Mouse (Mus musculus) retina, adult 2 months (tissue): ENCODE data around the gene Bahcc1.

Experiments
- DNase-seq: peaks from one replicate; pipeline ENCODE4 v3.0.0-alpha.2; 2012; ENCODE audit warnings: low read depth, low spot score

The Bahcc1 gene

DNA sequence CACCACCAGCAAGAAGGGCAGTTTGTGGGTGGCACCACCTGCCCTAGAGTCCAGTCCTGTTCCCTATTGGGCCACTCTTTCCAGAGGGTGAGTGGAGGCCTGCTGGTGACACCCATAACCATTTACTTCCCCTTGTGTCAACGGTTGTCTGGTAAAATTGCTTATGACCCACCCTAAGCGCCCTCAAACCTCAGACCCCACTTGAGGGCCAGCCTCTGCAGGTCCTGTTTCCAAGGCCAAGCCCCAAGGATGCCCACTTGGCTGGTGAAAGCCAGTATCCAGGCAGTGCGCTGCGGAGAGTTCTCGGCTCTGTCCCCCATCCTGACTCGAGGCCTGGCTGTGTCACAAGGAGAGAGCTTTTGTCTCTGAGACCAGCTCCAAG lies 28.0 kb downstream of the Bahcc1 start:
- no peak for DNase-seq

DNA sequence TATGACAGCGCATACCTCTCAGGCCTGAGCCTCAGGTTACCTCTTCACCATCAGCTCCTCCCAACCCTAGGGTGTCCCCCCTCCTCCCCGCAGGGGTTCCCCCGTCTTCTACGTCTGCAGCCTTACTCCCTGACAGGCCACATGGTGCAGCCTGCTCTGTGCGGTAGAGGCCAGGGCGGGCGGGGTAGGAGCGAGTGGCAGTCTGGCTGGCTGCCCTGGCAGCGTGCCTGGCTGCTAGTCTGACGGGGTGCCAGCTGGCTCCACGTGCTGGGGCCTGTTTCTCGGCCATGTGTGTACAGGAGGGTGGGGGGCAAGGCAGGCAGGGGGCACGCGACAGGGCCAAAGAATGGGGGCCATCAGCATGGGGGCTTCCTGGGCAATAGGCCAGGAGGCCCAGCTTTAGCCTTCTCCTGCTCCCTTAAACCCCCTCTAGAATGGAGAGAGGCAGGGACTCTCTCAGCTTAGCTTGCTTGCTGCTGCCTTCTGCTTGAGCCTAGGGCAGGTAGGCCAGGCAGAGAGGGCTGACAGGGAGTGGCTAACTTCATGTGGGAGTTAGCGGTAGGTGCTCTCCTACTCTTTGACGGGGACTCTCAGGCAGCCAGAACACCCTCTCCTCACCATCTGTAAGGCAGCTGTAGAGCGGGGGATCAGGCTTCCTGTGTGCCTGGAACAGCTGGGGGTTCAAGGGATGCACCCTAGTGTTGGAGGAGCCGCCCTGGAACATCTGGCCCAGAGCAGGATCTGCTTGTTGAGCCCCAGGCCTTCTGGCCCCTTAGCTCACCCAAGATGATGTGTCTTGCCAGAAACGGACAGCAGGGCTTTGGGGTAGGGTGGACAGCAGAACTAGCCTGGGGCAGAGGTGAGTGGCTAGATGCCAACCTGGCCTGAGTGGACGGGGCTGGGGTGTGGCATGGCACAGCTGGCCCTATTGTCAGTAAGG lies 28.9 kb downstream of the Bahcc1 start:
- no peak for DNase-seq

DNA sequence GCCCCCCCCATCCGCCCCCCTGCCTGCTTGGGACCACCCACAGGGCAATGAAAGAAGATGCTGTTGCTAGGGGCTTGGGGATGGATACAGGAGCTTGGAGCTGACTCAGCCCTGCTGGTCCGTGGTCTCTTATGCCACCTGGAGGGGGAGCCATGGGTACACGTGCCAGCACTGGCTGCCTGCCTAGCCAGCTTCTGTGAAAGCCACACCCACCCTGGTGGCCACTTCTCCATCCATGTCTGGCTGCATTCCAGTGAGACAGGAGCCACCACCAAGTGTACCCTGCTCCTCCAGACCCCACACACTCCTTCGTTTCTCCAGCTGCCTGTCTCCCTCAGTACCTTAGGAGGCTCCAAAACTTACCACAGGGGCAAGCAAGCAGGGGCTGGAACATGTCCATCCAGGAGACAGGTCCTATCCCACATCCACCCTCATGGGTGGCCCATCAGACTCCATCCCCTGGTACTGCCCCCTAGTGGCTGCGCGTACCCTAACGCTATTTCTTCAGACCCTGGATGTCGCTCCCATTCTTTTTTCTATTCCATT lies 29.7 kb downstream of the Bahcc1 start:
- no peak for DNase-seq

DNA sequence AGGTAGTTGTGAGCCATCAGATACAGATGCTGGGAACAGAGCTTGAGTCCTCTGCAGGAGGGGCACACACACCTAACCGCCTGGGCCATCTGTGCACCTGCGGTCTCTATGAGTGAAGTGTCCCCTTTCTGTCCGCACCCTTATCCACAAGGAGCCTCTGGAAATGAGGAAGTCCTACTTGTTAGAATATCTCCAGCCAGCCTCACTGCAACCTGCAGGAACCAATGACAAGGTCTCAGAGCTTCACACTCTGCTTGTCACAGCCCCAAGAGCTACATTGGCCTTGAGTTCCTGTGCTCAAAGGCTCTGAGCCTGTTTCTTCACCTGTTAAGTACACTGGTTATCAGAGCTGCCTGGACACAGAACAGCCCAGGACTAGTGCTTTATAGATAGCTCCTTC lies 30.4 kb downstream of the Bahcc1 start:
- DNase-seq: no peak

DNA sequence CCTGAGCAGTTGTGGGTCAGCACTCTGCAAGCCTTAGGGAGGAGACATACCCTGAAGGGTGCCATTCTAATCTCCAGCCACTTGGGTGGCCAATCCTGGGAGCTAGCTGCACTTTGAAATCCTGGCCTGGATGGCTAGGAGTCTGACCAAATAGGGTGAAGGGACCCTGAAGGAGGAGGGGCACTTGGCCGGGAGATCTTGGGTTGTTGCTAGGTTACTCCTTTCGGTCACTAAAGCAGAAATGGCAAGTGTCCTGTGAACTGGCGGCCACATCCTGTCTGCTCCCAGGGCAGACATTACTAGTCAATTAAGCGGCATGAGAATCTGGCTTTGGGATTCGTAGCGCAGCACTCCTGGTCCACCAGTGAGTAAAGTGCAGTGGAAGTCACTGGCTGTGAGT lies 31.3 kb downstream of the Bahcc1 start:
- DNase-seq: no peak

DNA sequence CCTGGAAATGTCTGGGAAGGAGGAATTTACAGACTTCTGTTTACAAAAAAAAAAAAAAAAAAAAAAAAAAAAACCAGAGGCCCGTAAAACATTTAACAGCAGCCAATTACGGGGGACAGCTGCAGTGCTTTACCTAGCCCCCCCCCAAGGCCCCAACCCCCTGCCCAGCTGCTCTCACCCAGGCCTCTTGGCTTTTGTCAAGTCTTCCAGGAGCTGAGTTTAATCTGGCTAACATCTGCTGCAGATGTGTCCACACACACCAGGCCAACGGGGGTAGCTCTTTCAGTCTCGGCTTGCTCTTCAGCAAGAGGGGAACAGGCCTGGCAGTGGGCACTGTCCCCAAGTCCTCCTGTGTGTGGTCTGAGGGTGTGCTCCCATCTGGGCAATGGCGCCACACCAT lies 32.7 kb downstream of the Bahcc1 start:
- DNase-seq: no peak

DNA sequence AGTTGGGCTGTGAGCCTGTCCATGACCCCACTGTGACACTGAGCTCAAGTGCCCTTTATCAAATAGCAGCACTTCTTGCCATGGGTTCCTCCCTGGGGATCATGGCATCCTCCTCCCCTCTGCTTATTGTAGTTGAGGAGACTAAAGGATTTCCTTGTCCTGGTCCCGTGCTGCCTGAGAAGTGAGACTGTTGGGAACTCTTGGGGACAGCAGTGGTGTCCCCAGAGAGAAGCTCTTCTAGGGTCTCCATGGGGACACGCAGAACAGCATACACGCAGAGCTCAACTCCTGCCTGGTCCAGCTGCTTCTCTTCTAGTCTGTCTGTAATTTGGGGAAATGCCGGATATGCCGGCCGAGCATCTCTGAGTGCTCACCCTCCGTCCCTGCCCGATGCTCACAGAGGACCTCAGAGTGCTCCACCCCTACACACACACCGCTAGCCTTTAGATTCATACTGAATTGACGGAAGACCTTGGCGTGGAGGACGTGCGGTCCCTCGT lies 33.6 kb downstream of the Bahcc1 start:
- no peak for DNase-seq

DNA sequence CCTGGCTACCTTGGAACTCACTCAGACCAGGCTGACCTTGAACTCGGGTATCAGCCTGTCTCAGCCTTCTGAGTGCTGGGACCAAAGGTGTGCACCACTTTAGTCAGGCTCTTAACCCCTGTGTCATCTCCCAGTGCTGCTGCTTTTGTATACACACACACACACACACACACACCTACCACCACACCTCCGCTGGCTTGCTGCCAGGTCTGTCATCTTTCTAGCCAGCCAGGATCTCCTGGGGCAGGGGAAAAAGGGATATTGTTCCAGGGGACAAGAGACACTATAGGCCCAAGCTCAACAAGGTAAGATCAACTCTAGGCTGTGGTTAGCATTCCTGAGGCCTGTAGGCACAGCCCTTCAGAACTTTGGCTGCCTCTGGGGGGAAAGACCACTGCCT lies 34.5 kb downstream of the Bahcc1 start:
- no peak for DNase-seq

DNA sequence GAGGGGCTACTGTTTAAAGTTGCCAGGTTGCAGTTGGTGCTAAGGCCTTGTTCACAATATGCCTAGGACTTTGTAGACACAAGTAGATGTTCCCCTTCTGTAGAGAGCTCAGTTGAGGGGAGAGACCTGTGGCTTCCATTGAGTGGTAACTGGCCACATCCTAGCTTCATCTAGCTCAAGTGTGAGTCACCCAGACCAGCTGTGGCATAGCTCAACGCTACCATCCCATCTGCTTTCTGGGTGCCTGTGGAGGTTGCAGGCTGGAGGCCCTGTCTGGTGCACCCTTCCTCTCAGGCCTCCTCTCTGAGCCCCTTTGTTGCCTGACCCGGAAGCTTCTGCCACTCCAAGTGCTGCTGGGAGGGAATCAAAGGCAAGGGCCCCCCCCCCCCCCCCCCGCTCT lies 34.9 kb downstream of the Bahcc1 start:
- DNase-seq: no peak

DNA sequence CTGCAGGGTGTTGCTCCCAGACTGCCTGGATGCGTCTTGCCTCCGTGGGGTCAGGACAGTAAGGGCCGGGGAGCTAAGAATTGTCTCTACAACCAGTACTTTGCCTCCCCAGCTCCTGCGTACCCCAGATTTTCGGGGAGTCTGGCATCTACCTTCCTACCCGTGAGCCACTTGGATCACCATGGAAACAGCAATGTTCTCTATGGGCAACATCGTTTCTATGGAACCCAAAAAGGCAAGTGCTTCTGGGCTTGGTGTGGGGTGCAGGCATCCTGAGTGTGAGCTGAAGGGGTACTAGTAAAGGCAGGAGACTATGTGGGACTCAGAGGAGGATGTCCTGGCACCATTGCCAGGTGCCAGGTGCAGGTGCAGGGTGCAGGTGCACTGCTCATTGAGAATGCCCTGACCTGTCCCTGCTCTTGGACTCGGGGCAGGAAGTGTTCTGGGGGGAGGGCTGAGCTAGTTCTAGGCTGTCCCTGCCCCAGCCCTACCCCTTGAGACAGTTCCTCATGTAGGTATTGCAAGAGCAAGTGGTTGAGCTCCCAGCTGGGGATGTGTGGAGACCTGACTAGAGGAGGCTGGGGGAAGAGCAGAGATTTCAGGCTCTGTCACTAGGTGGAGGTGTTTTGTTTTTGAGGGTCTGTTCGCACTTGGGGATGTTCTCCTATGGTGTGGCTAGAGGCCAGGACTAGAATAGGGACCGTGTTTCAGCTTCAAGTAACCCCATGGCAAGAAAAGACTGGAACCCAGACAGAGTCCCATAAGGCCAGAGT lies 35.6 kb downstream of the Bahcc1 start:
- no peak for DNase-seq

DNA sequence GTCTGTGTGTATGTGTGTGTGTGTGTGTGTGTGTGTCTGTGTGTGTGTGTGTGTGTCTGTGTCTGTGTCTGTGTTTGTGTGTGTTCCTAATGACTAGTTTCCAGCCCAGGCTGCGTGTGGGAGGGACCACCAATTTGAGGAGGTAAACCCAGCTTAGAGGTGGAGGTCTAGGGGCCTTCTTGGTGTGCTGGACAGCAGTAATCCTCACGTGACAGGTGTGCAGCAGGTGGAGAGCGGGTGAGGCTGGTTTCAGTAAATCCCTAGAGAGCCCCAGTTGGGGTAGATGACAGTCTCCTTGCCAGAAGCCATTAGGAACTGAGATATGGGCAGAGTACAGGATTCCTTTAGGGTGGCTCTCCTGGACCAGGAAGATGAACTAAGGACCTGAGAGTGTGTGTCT lies 36.3 kb downstream of the Bahcc1 start:
- DNase-seq: no peak

DNA sequence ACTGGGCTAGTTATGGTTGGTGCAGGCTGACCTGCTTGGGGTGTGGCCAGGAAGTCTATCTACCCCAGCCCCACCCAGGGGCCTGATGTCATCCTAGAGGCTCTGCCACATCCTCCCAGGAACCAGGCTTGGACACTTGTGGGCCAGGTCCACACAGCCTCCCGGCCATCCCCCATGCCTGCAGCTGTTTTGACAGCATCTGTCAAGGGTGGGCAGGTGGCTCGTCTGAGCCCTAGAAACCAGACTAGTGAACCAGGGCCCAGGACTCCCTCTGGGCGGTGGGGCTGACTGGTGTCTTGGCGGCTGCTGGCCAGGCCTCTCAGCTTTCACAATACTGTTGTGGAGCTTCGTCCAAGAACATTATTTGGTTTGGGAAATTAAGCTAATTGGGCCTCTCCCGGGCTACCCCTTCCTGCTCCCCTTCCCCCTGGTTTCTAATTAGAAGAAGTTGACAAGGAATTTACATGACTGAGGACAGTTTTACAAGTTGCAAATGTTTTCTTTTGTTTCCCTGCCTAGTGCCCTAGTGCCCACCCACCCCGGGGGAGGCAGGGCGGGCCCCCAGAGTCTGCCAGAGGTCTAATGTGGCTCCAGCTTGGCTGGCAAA lies 36.9 kb downstream of the Bahcc1 start:
- DNase-seq: no peak

DNA sequence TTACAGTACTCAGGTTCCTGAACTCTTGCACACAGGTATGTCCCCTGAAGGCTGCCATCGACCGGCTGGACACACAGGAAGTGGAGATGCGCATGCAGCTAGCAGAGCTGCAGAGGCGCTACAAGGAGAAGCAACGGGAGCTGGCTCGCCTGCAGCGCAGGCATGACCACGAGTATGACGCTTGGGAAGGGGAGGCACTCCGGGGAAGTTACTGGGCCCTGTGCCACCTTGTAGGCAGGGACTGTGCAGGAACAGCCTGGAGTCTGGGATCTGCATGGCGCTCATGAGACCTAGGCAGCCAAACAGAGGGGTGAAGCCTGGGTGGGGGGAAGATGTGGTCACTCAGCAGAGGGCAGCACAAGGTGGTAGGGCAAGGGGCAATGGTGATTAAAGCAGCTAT lies 46.6 kb downstream of the Bahcc1 start:
- no peak for DNase-seq

DNA sequence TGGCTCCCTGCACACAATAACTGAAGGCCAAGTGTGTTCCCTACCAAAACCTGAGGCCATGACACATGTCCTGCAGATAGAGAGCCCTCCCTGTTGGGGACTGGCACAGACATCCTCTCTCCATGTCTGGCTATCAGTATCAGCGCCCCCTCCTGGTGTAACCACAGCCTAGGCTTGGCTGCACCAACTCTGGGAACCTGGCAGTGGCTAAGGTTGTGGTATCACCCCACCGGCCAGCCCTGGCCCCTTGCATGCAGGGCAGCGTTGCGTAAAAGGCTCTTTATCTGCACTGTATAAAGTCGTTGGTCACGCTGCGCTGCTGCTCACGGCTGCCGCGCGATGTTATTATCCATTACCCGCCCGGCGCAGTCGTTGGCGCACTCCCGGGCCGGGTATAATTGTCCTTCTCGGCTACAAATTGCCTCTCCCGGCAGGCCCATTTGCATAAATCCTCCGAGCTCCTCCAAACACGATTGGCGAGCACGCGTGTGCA lies 47.6 kb downstream of the Bahcc1 start:
- no peak for DNase-seq

DNA sequence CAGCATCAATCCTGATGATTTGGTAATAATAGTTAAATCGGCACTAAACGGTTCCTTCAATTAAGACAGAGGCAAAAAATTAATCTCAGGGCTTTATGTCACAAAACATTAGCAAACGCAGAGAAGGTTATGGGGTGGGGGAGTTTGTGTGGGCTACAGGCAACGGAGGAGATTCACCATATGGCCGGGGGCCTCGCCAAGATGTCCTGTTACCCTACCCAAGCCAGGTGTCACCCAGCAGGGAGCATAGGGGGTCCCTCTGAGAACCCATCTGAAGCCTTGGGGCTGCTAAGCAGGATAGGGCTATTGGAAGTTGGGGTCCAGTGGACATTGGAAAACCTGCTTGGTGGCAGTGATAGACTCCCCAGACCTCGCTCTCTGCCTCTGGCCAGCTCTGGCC lies 48.0 kb downstream of the Bahcc1 start:
- DNase-seq: no peak

DNA sequence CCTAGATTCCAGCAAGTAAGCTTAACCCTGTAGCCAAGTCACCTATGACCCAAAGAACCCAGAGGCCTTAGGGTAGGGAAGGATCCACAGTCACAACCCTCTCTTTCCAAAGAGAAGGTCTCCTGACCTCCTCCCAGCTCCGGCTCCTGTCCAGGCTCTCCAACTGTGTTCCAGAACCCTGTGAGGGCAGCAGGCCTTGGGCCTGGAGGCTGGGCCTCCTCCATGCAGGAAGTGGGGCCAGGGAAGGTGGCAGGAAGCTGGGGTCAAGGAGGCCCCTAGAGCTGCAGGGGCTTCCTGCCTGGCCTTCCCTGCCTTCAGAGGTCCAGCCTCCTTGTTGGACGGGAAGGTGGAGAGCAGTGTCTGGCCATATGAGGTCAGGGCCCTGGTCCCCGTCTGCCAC lies 48.5 kb downstream of the Bahcc1 start:
- DNase-seq: no peak

DNA sequence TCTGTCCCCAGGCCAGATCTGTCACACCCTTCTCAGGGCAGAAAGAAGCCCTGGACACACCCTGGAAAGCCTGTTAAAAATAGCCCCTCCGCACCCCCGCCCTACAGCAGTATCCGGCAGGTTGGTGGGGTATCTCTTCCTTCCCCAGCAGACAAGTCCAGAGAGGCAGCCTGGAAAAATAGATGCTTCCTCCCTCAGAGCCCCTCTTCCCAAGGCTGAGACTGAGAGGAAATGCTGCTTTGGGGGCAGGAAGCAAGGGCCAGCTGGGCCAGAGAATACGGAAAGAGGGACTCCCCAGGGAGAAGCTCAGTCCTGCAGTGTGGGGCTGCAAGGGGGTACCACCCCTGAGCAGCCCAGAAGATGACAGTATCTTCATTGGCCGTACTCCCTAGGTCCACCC lies 50.8 kb downstream of the Bahcc1 start:
- DNase-seq: no peak

DNA sequence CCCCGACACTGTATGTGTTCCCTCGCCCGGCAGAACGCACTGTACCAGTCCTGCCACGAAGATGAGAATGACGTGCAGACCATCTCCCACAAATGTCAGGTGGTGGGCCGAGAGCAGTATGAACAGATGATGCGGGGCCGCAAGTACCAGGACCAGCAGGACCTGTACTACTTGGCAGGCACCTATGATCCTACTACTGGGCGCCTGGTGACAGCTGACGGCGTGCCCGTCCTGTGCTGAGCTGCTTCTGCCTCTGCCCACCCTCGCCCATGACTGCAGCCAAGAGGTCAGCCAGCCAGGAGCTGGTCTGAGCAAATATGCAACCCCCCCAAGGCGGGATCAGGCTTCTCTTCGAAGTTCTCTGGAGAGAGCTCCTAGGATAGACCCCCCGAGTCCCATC lies 56.9 kb downstream of the Bahcc1 start:
- no peak for DNase-seq

DNA sequence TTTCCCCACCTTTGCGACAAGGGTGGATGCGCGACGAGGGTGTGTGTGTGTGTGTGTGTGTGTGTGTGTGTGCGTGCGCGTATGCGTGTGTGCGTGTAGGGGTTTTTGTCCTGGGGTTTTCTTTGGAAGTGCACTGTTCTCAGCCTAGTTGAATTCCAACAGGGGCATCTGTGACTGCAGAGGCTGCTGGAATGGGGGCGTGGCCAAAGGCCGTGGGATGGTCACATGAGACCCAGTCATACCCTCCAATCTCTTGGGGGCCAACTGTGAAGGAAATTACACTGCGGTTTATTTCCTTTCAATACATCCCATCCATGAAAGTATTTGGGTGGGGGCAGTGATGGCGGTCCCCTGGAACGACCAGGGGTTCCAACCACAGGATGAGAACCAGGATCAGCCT lies 57.5 kb downstream of the Bahcc1 start:
- no peak for DNase-seq

DNA sequence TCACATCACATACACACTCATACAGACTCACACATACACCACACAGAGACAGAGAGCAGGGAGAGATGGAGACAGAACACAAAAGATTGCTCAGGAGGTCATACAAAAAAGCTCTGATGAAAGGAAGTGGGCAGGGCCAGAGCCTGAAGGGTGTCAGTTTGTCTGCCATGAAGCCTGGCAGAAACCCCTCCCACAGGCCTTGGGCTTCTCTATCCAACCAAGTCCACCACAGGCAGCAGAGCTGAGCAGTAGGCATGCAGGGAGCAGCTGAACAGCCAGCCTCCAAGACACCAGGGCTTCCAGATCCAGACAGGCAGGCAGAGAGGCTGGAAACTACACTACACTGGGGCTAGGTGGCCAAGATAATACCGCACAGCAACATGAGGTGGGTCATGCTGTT lies 61.0 kb downstream of the Bahcc1 start:
- DNase-seq: no peak

DNA sequence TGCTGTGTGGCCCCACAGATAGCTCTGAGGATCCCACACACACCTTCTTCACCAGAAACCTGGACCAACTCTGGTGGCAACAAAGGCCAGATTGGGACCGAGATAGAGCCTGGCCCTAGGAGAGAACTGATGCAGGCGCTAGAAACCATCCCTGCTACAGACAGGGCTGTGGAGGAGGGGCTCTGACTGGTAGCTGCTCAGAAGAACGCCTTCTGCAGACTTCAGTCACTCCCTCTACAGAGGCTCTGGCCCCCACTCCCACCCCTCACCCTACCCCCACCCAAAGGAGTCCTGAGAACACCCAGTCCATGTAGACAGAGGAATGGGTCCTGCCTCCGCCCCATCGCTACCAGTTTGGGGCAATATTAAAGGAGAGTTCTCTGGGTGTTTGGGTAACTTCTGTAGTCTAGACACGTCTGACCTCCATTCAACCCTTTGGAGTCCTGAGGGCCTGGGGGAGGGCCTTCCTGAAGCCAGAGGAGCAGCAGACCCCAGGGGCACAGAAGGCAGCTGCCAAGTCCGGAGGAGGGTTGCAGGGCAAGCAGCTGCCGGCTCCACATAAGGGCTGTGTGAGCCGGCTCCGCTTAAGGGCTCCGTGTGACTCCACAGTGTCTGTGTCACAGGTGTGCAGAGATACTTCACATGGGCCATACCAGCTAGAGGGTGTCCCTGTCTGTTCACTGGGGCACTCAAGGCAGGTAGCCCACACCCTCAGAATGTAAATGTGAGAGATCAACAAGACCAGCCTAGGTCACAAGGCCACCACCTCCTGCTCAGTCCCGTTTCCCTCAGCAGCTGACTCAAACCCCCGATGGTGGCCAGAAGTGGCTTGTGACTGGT lies 63.8 kb downstream of the Bahcc1 start:
- DNase-seq: no peak
